Mouse (Mus musculus) C2C12 (cell line): ENCODE data around the gene Ryr1.

ENCODE experiments used
- CTCF ChIP-seq: IDR thresholded peaks from one replicate; pipeline ENCODE4 v1.5.1; 2011; ENCODE audit not compliant: control insufficient read depth, insufficient read depth, insufficient read length
- MYOG ChIP-seq: IDR thresholded peaks from one replicate; pipeline ENCODE4 v1.6.1; 2011; ENCODE audit not compliant: control insufficient read depth, insufficient read length; ENCODE audit errors: extremely low read depth
- USF1 ChIP-seq: IDR thresholded peaks from one replicate; pipeline ENCODE4 v1.6.1; 2011; ENCODE audit warnings: low read depth, mild to moderate bottlenecking, control low read depth, moderate library complexity

DNA sequence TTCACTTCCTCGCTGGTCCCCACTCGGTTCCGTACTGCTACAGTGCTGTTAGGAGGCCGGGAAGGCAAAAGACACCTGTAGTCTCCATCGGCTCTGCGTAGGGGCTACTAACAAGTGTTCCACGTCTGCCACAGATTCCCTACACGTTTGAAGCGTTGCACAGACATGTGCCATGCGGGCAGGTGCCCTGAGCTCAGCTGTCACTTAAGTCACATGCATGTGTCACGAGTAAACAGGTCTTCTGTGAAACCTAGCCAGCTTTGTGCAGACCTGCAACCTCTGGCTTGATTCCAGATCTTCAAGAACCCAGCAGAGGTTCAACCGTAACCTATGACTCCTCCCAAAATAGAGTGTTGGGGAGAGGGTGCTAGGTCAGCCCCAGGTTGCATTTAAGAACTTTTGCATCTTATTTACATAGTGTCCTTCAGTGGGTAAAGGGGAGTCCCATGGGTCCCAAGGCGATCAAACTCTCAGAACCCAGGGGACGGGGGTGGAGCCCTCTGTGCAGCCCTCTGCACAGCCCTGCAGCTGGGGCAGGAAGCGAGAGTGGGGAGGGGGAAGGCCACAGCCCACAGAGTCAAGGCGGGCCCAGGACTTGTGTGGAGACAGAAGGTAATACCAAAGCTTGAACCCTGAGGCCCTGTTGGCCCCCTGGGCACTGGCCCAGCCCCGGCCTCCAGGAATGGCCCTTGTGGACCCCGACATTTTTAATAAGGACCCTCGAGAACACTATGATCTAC lies 142.5 kb downstream of the Ryr1 start:
- TF ChIP-seq USF1 = no peak
- TF ChIP-seq CTCF = no peak
- TF ChIP-seq MYOG = no peak
